8 mouse cellular contexts compared by ENCODE assay signal in genomic region chrX:60547444-60548304, GRCm38 (mm10). TPM values are rescaled to one million over a fixed set of nuclear protein-coding genes. Genes with fewer than 3 reads are reported as not detected.
DNase-seq lines count a peak whose midpoint lies in the region; ATAC-seq and TF ChIP-seq lines count a peak whose summit lies in the region.

No protein-coding gene starts in this region.

- no peaks in the 10 kb centered on the region for H3K27me3 ChIP-seq in forebrain, embryonic 16.5 days (replicated peaks; ENCODE audit: control insufficient read depth, insufficient read depth, low read length)
- H3K27me3 ChIP-seq in liver, postnatal 0 days (ENCODE audit: insufficient read depth, low read length), result peaks cover 26% of the 10 kb centered on the region

- peak; percentile 3 for DNase-seq in ES-E14 (ENCODE audit: low read depth, low spot score)
- DNase-seq in cerebellum, adult 11-12 months, result peak; percentile 32
- peak; percentile 24 to 38 for DNase-seq in heart, postnatal 36 days
- peak; percentile 54 to 68 for DNase-seq in kidney, postnatal 4 days
- DNase-seq in liver, postnatal 0 days, result peak; percentile 35
- DNase-seq in ovary, adult 18-20 months (ENCODE audit: low spot score), result peak; percentile 33

- intact Hi-C loops in heart, postnatal 36 days (cut with DNase I), result no loop called here

- no peaks in the 10 kb centered on the region for H3K36me3 ChIP-seq in ES-E14 (ENCODE audit: control insufficient read depth, insufficient read depth, low read length, poor library complexity, severe bottlenecking)
- no peaks in the 10 kb centered on the region for H3K36me3 ChIP-seq in forebrain, embryonic 16.5 days (ENCODE audit: control insufficient read depth, insufficient read depth)
- H3K36me3 ChIP-seq in liver, postnatal 0 days (replicated peaks; ENCODE audit: insufficient read depth, low read length), result no peaks in the 10 kb centered on the region

- no peak overlapping the region for H3K27ac ChIP-seq in ES-E14 (ENCODE audit: insufficient read depth, low read depth, low read length, poor library complexity, severe bottlenecking)
- peak overlapping the region; percentile 76 for H3K27ac ChIP-seq in forebrain, embryonic 16.5 days (ENCODE audit: low read length)
- H3K27ac ChIP-seq in liver, postnatal 0 days (ENCODE audit: low read depth), result no peak overlapping the region

- H3K9me3 ChIP-seq in ES-E14 (ENCODE audit: control insufficient read depth, insufficient read depth, low read depth, low read length), result no peaks in the 10 kb centered on the region
- peaks cover 4% of the 10 kb centered on the region; the same call in 1 of the 2 replicates for H3K9me3 ChIP-seq in forebrain, embryonic 16.5 days (ENCODE audit: control insufficient read depth, low read length)
- H3K9me3 ChIP-seq in liver, postnatal 0 days (ENCODE audit: low read length), result no peaks in the 10 kb centered on the region; the same call in 1 of the 2 replicates

- no peak for TF ChIP-seq EP300 in liver, postnatal 0 days (IDR thresholded peaks at IDR 0.05; ENCODE audit: low read depth)

- peak overlapping the region; percentile 54 for H3K4me2 ChIP-seq in forebrain, embryonic 16.5 days (ENCODE audit: low read length)
- H3K4me2 ChIP-seq in liver, postnatal 0 days (ENCODE audit: low read depth, low read length), result peak overlapping the region; percentile 67

- WGBS in forebrain, embryonic 16.5 days, result 28% methylated on average over 41 of the region's 113 CpGs
- 23% methylated on average over 33 of the region's 113 CpGs for WGBS in liver, postnatal 0 days (ENCODE audit: insufficient replicate concordance)

- peak overlapping the region; percentile 81 for H3K9ac ChIP-seq in ES-E14 (ENCODE audit: insufficient read depth, low read depth, low read length, poor library complexity, severe bottlenecking)
- H3K9ac ChIP-seq in forebrain, embryonic 16.5 days (replicated peaks; ENCODE audit: low read depth, low read length), result peak overlapping the region; percentile 68
- no peak overlapping the region for H3K9ac ChIP-seq in liver, postnatal 0 days (replicated peaks)

- ATAC-seq in forebrain, embryonic 16.5 days, result peak; percentile 82
- ATAC-seq in liver, postnatal 0 days, result peak; percentile 79
- no peak for ATAC-seq in erythroid progenitor cell, adult 5-6 weeks (replicated peaks; ENCODE audit: low FRiP score, poor library complexity, severe bottlenecking)

- in situ Hi-C loops in ES-E14 (cut with MboI; ENCODE audit: low sequenced_read_pairs in 2 of 2, unreplicated experiment in 2 of 2), result no loop called here

- peak overlapping the region; percentile 58 to 93; a peak in 3 of 4 replicates for H3K4me3 ChIP-seq in ES-E14 (ENCODE audit: insufficient read depth in 1 of 2, low read depth in 1 of 2, low read length in 2 of 2, poor library complexity in 1 of 2, severe bottlenecking in 1 of 2)
- peak overlapping the region; percentile 61 for H3K4me3 ChIP-seq in forebrain, embryonic 16.5 days (replicated peaks; ENCODE audit: low read length)
- peak overlapping the region; percentile 42 for H3K4me3 ChIP-seq in liver, postnatal 0 days (ENCODE audit: low read depth, low read length)

- no peak for TF ChIP-seq CTCF in liver, postnatal 0 days (IDR thresholded peaks at IDR 0.05; ENCODE audit: low read depth)

- H3K4me1 ChIP-seq in ES-E14 (ENCODE audit: control insufficient read depth in 2 of 2, insufficient read depth in 2 of 2, low read length in 2 of 2, poor library complexity in 1 of 2), result no peaks in the 10 kb centered on the region; a peak in 1 of 4 replicates
- H3K4me1 ChIP-seq in forebrain, embryonic 16.5 days (replicated peaks; ENCODE audit: control insufficient read depth, insufficient read depth, low read length), result 0 out of 2 replicates have a peak, but pooled peaks cover 2% of the 10 kb centered on the region
- no peaks in the 10 kb centered on the region for H3K4me1 ChIP-seq in liver, postnatal 0 days (ENCODE audit: insufficient read depth)

TF ChIP-seq in ES-E14, 5 proteins besides CTCF, POLR2A, EP300 and RAD21:
- TF ChIP-seq ZC3H11A (IDR thresholded peaks at IDR 0.05; ENCODE audit: borderline replicate concordance, low read depth, low read length) (no peak), ZNF384 (IDR thresholded peaks at IDR 0.05; ENCODE audit: low read depth, low read length) (no peak), MAFK (IDR thresholded peaks at IDR 0.05; ENCODE audit: insufficient read depth, low read depth, low read length) (no peak), HCFC1 (IDR thresholded peaks at IDR 0.05; ENCODE audit: borderline replicate concordance, insufficient read depth, low read length) (no peak), CHD2 (IDR thresholded peaks at IDR 0.05; ENCODE audit: low read depth, low read length) (no peak)

RNA-seq across cellular contexts. Expression of gene Gm7073, which starts 8.6 kb away (rescaled TPM):
- not detected in 2 replicates for total RNA-seq in ES-E14 (2012; rRNA removed)
- not detected in 2 replicates for polyA plus RNA-seq in forebrain, embryonic 16.5 days (2015; fragmentation: Nextera tagmentation; extraction: Ambion mirVana)
- not detected for total RNA-seq in heart, postnatal 36 days (2021)
- polyA plus RNA-seq in liver, postnatal 0 days (2015; fragmentation: Nextera tagmentation; extraction: Ambion mirVana), result not detected in 2 replicates
- total RNA-seq in erythroid progenitor cell, adult 5-6 weeks (2015; ENCODE audit: low replicate concordance), result not detected in 2 replicates
- not detected in 2 replicates for total RNA-seq in erythroid progenitor cell, adult 5-6 weeks (2017; ENCODE audit: low replicate concordance)

RNA-seq across cellular contexts. Expression of gene Atp11c, which starts 44.8 kb away (rescaled TPM):
- total RNA-seq in ES-E14 (2012; rRNA removed), result 11.8 and 12.4 TPM in 2 replicates
- polyA plus RNA-seq in forebrain, embryonic 16.5 days (2015; fragmentation: Nextera tagmentation; extraction: Ambion mirVana), result 13.5 and 14.5 TPM in 2 replicates
- 1 to 10 TPM; 7.1 to 7.3 TPM for total RNA-seq in heart, postnatal 36 days (2021)
- 3.4 and 4.6 TPM in 2 replicates for polyA plus RNA-seq in liver, postnatal 0 days (2015; fragmentation: Nextera tagmentation; extraction: Ambion mirVana)
- 88.4 and 88.7 TPM in 2 replicates for total RNA-seq in erythroid progenitor cell, adult 5-6 weeks (2015; ENCODE audit: low replicate concordance)
- 96.7 and 97.0 TPM in 2 replicates for total RNA-seq in erythroid progenitor cell, adult 5-6 weeks (2017; ENCODE audit: low replicate concordance)

Comparison
In these comparisons a context has a peak if more than half of its experiments do, and no peak if none do; other contexts are left out.
1. DNase-seq: peak in every context shown above with its lines; median percentile 61 in kidney, postnatal 4 days; 35 in liver, postnatal 0 days; 33 in ovary, adult 18-20 months; 32 in cerebellum, adult 11-12 months; 31 in heart, postnatal 36 days; 3 in ES-E14.